Mouse (Mus musculus): Measurements from ENCODE around the gene Rpl18a. TPM values are rescaled to one million over a fixed set of nuclear protein-coding genes. Genes with fewer than 3 reads are reported as not detected.

Gene Rpl18a
- polyA plus RNA-seq, 1 experiment from 2014 or later: 4,424 TPM

DNA sequence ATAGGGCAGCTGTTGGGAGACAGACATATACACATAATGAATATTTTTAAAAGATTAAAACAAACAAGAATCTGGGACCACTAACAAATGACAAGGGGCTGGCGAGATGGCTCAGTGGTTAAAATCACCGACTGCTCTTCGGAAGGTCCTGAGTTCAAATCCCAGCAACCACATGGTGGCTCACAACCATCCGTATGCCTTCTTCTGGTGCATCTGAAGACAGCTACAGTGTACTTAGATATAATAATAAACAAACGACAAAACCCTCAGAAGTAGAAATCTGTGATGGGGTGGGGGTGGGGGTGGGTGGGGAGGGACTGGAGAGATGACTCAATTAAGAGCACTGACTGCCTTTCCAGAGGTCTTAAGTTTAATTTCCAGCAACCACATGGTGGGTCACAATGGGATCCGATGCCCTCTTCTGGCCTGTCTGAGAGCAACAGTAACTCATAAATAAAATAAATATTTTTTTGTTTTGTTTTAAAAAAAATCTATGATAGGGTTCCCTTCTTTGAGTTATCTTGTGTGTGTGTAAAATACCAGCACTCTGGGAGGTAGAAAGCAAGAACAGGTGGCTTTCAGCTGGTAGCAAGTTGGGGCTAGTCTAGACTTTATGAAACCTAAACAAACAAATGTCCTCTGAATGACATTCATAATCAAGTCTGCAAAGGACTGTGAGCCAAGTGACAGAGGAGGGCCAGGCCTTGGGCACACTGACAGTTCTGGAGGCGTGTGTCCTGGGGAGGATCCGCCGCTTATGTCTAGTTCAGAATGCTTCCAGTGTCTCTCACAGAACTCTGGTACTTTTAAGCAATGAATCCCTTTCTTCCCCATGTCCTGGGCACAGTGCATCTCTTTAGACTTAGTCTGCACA is 23.1 kb upstream of the Rpl18a start:
- ATAC-seq (peak; percentile 26), DNase-seq (ENCODE audit: low spot score) (peak; percentile 30)
- peaks cover 16% of the 10 kb centered on the region; the same call in 1 of the 2 replicates for H3K36me3 ChIP-seq (ENCODE audit: insufficient read depth, low read length)
- 68% methylated on average over 9 of the region's 9 CpGs for WGBS
- no peak overlapping the region for H3K4me2 ChIP-seq (replicated peaks; ENCODE audit: low read depth, low read length)
- H3K4me1 ChIP-seq (ENCODE audit: insufficient read depth, low read depth, low read length): no peaks in the 10 kb centered on the region
- no peak overlapping the region for H3K27ac ChIP-seq (ENCODE audit: low read length)
- H3K4me3 ChIP-seq (ENCODE audit: low read depth, low read length): no peak overlapping the region
- no peaks in the 10 kb centered on the region for H3K9me3 ChIP-seq (ENCODE audit: low read length)
- no peak overlapping the region for H3K9ac ChIP-seq (replicated peaks; ENCODE audit: low read depth)
- no peaks in the 10 kb centered on the region for H3K27me3 ChIP-seq (replicated peaks; ENCODE audit: insufficient read depth, low read length)
- peak; percentile 32 for TF ChIP-seq CTCF (IDR thresholded peaks at IDR 0.05)
- TF ChIP-seq EP300 (IDR thresholded peaks at IDR 0.05): no peak

DNA sequence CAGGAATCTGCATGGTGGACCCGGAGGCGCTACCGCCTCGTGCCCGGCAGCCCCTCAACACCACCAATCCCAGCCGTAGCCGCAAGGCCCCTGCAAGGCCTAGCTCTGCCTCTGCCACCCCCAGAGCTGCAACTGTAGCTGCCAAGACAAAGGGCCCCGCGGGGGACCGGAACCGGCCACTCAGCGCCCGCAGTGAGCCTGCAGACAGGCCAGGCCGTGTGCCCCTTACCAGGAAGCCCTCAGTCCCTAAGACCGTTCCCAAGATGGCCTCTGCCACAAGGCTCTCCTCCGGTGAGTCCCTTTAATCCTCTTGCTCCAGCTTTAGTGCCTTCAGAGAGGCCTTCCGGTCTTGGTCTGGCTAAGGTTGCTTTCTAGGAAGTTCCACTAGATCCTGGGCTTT is 17.5 kb upstream of the Rpl18a start:
- Histone ChIP-seq H3K27ac (ENCODE audit: low read length) (no peak overlapping the region), H3K27me3 (replicated peaks; ENCODE audit: insufficient read depth, low read length) (no peaks in the 10 kb centered on the region), H3K4me2 (replicated peaks; ENCODE audit: low read depth, low read length) (no peak overlapping the region), H3K4me3 (ENCODE audit: low read depth, low read length) (no peak overlapping the region), H3K9me3 (ENCODE audit: low read length) (no peaks in the 10 kb centered on the region), H3K4me1 (ENCODE audit: insufficient read depth, low read depth, low read length) (no peaks in the 10 kb centered on the region), H3K36me3 (ENCODE audit: insufficient read depth, low read length) (peaks cover 30% of the 10 kb centered on the region), H3K9ac (replicated peaks; ENCODE audit: low read depth) (no peak overlapping the region)
- WGBS: 90% methylated on average over 17 of the region's 17 CpGs
- no peak for DNase-seq (ENCODE audit: low spot score)
- TF ChIP-seq EP300 (IDR thresholded peaks at IDR 0.05): no peak
- ATAC-seq: no peak

DNA sequence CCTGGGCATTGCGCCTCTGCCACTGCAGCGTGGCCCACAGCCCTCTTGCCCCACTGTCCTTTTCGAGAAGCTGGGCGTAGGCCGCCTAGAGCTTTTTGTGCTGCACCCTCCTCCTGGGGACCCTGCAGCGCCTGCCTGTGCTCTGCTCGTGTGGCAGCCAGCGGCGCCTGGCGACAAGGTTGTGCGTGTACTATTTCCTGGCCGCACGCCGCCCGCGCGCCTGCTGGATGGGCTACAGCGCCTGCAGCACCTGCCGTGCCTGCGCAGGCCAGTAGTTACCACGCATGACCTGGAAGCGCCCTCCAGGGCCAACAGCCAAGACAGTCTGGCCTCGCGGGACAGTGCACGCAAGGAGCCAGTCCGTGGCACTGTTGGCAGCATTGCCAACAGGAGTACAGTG is 16.3 kb upstream of the Rpl18a start:
- H3K4me3 ChIP-seq (ENCODE audit: low read depth, low read length): no peak overlapping the region
- DNase-seq (ENCODE audit: low spot score) (no peak), ATAC-seq (no peak)
- H3K27ac ChIP-seq (ENCODE audit: low read length): no peak overlapping the region
- peaks cover 25% of the 10 kb centered on the region for H3K36me3 ChIP-seq (ENCODE audit: insufficient read depth, low read length)
- no peaks in the 10 kb centered on the region for H3K27me3 ChIP-seq (replicated peaks; ENCODE audit: insufficient read depth, low read length)
- no peaks in the 10 kb centered on the region for H3K9me3 ChIP-seq (ENCODE audit: low read length)
- 95% methylated on average over 26 of the region's 26 CpGs for WGBS
- TF ChIP-seq EP300 (IDR thresholded peaks at IDR 0.05): no peak
- TF ChIP-seq CTCF (IDR thresholded peaks at IDR 0.05): no peak
- no peaks in the 10 kb centered on the region for H3K4me1 ChIP-seq (ENCODE audit: insufficient read depth, low read depth, low read length)
- H3K9ac ChIP-seq (replicated peaks; ENCODE audit: low read depth): no peak overlapping the region
- no peak overlapping the region for H3K4me2 ChIP-seq (replicated peaks; ENCODE audit: low read depth, low read length)

DNA sequence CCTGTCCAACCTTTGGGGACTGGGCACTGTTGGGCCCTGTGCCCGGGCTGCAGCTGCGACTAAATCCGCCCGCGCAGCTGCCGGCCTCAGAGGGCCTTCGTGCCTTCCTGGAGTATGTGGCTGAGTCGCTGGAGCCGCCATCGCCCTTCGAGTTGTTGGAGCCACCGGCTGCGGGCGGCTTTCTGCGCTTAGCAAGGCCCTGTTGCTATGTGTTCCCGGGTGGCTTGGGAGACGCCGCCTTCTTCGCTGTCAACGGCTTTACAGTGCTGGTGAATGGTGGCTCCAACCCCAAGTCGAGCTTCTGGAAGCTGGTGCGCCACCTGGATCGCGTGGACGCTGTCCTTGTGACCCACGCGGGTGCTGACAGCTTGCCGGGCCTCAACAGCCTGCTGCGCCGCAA is 15.7 kb upstream of the Rpl18a start:
- Histone ChIP-seq H3K27ac (ENCODE audit: low read length) (no peak overlapping the region), H3K36me3 (ENCODE audit: insufficient read depth, low read length) (peaks cover 25% of the 10 kb centered on the region), H3K27me3 (replicated peaks; ENCODE audit: insufficient read depth, low read length) (no peaks in the 10 kb centered on the region), H3K4me1 (ENCODE audit: insufficient read depth, low read depth, low read length) (no peaks in the 10 kb centered on the region), H3K9ac (replicated peaks; ENCODE audit: low read depth) (no peak overlapping the region), H3K4me3 (ENCODE audit: low read depth, low read length) (no peak overlapping the region), H3K4me2 (replicated peaks; ENCODE audit: low read depth, low read length) (no peak overlapping the region), H3K9me3 (ENCODE audit: low read length) (no peaks in the 10 kb centered on the region)
- no peak for DNase-seq (ENCODE audit: low spot score)
- ATAC-seq: no peak
- WGBS: 93% methylated on average over 30 of the region's 30 CpGs
- TF ChIP-seq CTCF (IDR thresholded peaks at IDR 0.05) (no peak), EP300 (IDR thresholded peaks at IDR 0.05) (no peak)

DNA sequence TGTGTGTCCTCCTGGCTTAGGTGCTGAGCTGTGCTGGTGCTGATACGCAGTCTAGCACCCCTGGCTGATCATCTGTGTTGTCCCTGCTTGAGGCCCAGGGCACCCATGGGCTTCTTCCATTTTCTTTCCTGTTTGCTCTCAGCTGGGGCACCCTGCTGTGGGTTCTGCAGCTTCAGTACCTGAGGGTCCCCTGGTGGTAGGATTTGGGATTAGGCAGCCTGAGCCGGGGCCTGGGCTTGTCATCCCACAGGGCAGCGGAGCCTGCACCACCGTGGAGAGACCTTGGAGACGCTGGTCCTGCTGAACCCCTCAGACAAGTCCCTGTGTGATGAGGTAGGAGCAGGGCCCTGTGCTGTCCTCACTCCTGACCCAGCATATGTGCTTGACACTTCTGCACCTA is 14.4 kb upstream of the Rpl18a start:
- Histone ChIP-seq H3K4me2 (replicated peaks; ENCODE audit: low read depth, low read length) (no peak overlapping the region), H3K9ac (replicated peaks; ENCODE audit: low read depth) (no peak overlapping the region), H3K9me3 (ENCODE audit: low read length) (no peaks in the 10 kb centered on the region), H3K36me3 (ENCODE audit: insufficient read depth, low read length) (peaks cover 18% of the 10 kb centered on the region), H3K4me1 (ENCODE audit: insufficient read depth, low read depth, low read length) (peaks cover 4% of the 10 kb centered on the region), H3K4me3 (ENCODE audit: low read depth, low read length) (no peak overlapping the region), H3K27me3 (replicated peaks; ENCODE audit: insufficient read depth, low read length) (no peaks in the 10 kb centered on the region), H3K27ac (ENCODE audit: low read length) (no peak overlapping the region)
- 74% methylated on average over 5 of the region's 5 CpGs for WGBS
- TF ChIP-seq CTCF (IDR thresholded peaks at IDR 0.05): peak; percentile 47
- no peak for TF ChIP-seq EP300 (IDR thresholded peaks at IDR 0.05)
- ATAC-seq: no peak
- DNase-seq (ENCODE audit: low spot score): no peak

DNA sequence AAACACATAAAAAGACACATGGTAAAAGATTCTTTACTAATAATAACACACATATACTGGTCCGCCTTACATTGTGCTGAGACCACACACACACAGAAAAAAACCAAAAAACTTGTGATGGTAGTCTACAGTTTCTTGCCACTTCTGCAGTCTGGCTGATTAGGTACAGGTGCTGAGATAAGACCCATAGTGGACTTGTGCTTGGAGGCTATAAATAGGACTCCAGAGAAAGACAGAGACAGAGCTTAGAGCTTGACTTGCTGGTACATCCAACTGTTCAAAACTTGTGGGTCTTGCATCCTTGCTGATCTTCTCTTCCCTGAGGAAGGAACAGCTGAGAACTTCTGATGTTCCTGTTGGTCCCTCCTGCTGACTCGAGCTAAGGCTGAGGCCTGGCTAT is 10.3 kb upstream of the Rpl18a start:
- no peak for ATAC-seq
- TF ChIP-seq EP300 (IDR thresholded peaks at IDR 0.05): no peak
- DNase-seq (ENCODE audit: low spot score): no peak
- no peaks in the 10 kb centered on the region for H3K36me3 ChIP-seq (ENCODE audit: insufficient read depth, low read length)
- H3K4me3 ChIP-seq (ENCODE audit: low read depth, low read length): no peak overlapping the region
- H3K4me1 ChIP-seq (ENCODE audit: insufficient read depth, low read depth, low read length): peaks cover 7% of the 10 kb centered on the region
- no peaks in the 10 kb centered on the region for H3K9me3 ChIP-seq (ENCODE audit: low read length)
- H3K27ac ChIP-seq (ENCODE audit: low read length): no peak overlapping the region
- no peaks in the 10 kb centered on the region for H3K27me3 ChIP-seq (replicated peaks; ENCODE audit: insufficient read depth, low read length)
- WGBS: 89% methylated on average over 2 of the region's 2 CpGs
- no peak overlapping the region for H3K9ac ChIP-seq (replicated peaks; ENCODE audit: low read depth)
- H3K4me2 ChIP-seq (replicated peaks; ENCODE audit: low read depth, low read length): no peak overlapping the region
